Mouse (Mus musculus): ENCODE results near the gene 1700018F24Rik. TPM values are rescaled to one million over a fixed set of nuclear protein-coding genes. Genes with fewer than 3 reads are reported as not detected.
A peak's percentile ranks its signal among the peaks of the same experiment; 100 is the strongest.
"Not testable (repeated sequence)": the region's sequence is repeated elsewhere in the genome, so short reads cannot be mapped to it uniquely, and the experiment has no call there.

Gene 1700018F24Rik
- total RNA-seq (2021) = not detected
- long read RNA-seq, experiment 1 = 0 reads
- long read RNA-seq, experiment 2 = 0 reads

- not testable (repeated sequence) for DNase-seq (ENCODE audit: low spot score in 2 of 2)
These were observed at the start of gene 1700018F24Rik for GRCm38 (mm10) chr5:145042690-145043089. Gene 1700018F24Rik (plus strand): TSS chr5:145042990.

DNA sequence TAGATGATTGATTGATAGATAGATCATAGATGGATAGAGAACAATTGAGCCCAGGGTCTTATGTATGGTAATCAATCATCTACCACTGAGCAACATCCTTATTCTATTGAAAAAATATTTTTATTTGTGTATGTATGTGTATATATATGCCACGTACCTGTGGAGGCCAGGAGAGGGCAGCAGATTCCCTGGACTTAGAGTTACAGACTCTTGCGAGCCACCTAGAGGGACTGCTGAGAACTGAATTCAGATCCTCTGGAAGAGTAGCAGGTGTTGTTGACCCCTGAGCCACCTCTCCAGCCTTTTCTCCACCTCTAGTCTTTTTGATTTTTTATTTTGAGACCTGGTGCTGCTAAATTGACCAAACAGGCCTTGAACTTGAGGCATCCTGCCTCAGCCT lies 44.3 kb upstream of the 1700018F24Rik start:
- DNase-seq (ENCODE audit: low spot score in 2 of 2) = no peak

DNA sequence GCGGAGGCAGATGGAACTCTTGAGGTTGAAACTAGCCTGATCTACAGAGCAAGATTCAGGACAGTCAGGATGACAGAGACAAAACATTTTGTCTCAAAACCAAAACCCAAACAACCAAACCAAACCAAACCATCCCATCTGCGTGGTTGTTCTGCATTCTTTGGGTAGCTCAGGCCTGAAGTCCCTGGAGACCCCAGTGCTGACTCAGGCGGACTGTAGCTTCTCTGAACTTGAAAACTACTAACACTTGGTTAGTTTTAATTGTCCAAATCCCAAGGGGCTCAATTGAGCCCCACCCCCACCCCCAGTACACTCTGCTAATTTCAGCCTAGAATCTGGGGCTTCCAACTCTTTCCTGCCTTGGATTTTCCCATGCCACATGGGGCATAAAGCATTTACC lies 39.4 kb upstream of the 1700018F24Rik start:
- no peak for DNase-seq (ENCODE audit: low spot score in 2 of 2)

DNA sequence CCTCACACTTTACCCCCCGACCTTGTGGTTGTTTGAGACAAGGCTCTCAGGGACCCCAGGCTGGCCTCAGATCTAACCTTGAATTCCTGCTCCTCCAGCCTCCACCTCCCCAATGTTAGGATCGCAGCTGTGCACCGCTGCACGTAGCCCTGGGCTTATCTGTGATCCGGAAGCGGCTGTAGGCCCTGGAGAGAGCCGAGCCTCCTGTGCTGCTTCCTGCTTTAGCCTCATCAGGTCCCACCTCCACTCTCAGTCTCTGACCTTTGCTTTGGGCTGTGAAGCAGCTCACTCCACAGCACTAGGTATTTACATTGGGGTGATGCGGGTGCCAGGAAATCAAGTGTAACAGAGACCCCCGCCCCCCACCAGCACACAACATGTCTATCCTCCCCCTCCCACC lies 38.3 kb upstream of the 1700018F24Rik start:
- DNase-seq (ENCODE audit: low spot score in 2 of 2) = no peak

DNA sequence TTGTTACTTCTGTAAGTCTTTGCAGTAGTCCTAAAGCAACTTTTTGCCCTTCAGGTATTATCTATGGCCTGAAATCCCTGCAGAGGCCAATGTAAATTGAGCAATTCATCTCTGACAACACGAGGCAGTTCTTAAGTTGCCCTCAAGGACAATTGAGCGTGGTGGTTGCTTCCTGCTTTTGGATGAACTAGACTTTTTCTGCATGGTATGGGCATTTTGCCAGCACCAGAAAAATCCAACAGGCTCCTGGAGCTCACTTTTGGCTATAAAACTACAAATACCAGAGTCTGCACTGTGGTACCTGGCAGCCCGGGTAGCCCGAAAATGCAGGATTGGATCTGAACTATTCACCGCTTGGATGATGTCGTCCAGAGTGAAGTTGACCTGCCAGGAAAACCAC lies 37.2 kb upstream of the 1700018F24Rik start:
- DNase-seq (ENCODE audit: low spot score in 2 of 2) = no peak

- no peak for DNase-seq (ENCODE audit: low spot score in 2 of 2)
These were observed 33.7 kb upstream of the 1700018F24Rik start for GRCm38 (mm10) chr5:145008878-145009659.

- no peak for DNase-seq (ENCODE audit: low spot score in 2 of 2)
These were observed 28.5 kb upstream of the 1700018F24Rik start for GRCm38 (mm10) chr5:145014278-145014677.

DNA sequence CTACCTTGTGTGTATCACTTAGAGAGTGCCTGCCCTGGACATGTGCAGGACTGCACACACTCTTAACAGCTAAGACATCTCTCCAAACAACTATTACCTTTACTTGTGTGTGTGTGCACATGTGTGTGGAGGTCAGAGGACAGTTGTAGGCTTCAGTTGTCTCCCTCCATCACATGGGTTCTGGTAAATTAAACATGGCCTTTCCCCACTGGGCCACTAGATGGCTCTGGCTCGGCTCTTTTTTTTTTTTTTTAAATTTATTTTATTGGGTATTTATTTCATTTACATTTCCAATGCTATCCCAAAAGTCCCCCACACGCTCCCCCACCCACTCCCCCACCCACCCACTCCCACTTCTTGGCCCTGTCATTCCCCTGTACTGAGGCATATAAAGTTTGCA lies 26.0 kb upstream of the 1700018F24Rik start:
- not testable (repeated sequence) for DNase-seq (ENCODE audit: low spot score in 2 of 2)

DNA sequence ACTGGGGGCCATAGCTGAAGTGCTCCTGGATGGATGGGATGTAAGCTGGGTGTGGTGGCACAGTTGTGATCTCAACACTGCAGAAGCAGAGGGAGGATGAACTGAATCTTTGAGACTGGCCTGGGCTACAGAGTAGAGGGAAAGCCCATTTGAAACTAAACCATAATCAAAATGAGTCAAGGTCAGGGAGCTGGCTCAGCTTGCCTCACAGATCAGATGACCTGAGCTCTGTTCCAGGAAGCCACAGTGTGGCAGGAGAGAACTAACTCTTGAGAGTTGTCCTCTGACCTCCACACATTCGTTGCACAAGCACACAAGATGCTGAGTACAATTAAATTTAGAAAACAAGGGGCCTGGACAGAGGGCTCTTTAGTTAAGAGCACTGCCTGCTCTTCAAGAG lies 22.5 kb upstream of the 1700018F24Rik start:
- not testable (repeated sequence) for DNase-seq (ENCODE audit: low spot score in 2 of 2)

- not testable (repeated sequence) for DNase-seq (ENCODE audit: low spot score in 2 of 2)
These were observed 22.1 kb upstream of the 1700018F24Rik start for GRCm38 (mm10) chr5:145020712-145021111.

- not testable (repeated sequence) for DNase-seq (ENCODE audit: low spot score in 2 of 2)
These were observed 12.3 kb upstream of the 1700018F24Rik start for GRCm38 (mm10) chr5:145030476-145030875.

DNA sequence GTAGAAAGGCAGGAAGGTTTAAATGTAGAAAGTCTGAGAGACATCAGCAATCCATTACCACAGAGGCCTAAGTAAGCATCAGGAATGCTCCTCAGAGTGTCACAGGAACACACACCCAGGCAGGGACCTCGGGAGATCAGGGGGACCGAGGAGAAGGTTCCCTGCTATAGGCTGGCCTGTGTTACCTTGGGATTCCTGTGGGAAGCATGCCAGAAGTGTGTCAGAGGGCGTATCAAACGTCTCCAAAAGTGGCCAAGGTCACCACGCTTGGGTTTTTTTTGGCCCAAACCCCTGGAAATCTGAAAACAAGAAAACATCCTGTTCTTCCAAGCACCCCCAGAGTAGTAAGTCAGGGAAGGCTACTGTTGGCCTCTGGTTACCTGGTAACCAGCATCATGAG lies 10.4 kb upstream of the 1700018F24Rik start, which contains the start of gene Gm4871:
Gm4871 (minus strand) TSS at position 364 of the 400 bp plus-strand sequence.
- not testable (repeated sequence) for DNase-seq (ENCODE audit: low spot score in 2 of 2)

GRCm38 (mm10) chr5:145041628-145042027 lies 1.2 kb upstream of the 1700018F24Rik start:
- no peak for DNase-seq (ENCODE audit: low spot score in 2 of 2)

GRCm38 (mm10) chr5:145054187-145054586 lies 11.4 kb downstream of the 1700018F24Rik start:
- DNase-seq (ENCODE audit: low spot score in 2 of 2) = not testable (repeated sequence)

GRCm38 (mm10) chr5:145057907-145058306 lies 15.1 kb downstream of the 1700018F24Rik start:
- DNase-seq (ENCODE audit: low spot score in 2 of 2) = no peak

DNA sequence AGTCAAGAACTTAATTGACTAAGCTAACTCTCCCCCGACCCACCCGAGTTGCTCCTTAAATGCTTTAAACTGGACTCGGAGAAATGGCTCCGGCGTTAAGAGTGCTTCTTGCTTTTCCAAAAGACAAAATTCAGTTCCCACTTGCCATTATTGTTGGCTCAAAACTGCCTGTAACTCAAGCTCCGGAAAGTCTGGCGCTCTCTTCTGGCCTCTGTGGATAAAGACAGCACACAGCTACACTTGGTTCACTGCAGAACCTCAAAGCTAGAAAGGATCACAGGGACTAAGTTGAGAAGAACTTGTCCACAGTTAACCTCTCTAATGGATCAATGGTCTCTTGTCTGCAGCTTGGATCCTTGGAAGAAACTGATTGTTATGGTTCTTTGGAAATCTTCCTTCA lies 15.9 kb downstream of the 1700018F24Rik start:
- no peak for DNase-seq (ENCODE audit: low spot score in 2 of 2)

DNA sequence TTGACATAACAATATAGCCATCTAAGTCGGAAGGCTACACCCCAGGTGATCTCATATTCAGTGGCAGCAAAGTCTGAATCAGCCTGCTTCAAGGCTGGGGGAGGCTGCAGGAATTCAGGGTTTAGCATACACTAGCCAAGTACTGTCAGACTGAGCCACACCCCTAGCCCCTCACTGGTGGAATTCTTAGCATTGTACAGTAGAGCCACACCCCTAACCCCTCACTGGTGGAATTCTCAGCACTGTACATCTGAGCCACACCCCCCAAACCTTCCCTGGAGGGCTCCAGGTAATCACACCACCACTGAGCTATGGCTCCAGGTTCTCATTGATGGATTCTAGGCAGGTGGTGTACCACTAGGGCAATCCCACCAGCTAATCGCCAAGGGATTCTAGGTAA lies 16.7 kb downstream of the 1700018F24Rik start:
- no peak for DNase-seq (ENCODE audit: low spot score in 2 of 2)

- DNase-seq (ENCODE audit: low spot score in 2 of 2) = no peak
These were observed 22.1 kb downstream of the 1700018F24Rik start for GRCm38 (mm10) chr5:145064765-145065340.

GRCm38 (mm10) chr5:145068863-145069262 lies 26.1 kb downstream of the 1700018F24Rik start:
- DNase-seq (ENCODE audit: low spot score in 2 of 2) = no peak

GRCm38 (mm10) chr5:145069707-145070106 lies 26.9 kb downstream of the 1700018F24Rik start:
- peak; percentile 70 to 79 for DNase-seq (ENCODE audit: low spot score in 2 of 2)

DNA sequence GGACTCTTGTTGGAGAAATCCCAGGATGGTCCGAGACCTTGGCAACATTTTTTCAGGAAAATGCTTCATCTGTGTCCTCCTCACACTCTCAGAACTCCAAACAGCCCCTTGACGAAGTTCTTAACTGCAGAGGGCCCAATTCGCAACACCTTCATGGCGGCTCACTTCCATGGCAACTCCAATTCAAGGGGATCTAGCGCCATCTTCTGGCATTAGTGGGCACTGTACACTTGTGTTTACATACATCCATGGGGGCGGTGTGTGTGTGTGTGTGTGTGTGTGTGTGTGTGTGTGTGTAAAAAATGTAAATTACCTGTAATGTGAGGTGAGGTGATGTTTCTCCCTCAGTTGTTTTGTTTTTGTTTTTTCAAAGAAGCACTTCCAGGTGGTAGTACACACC lies 28.6 kb downstream of the 1700018F24Rik start:
- no peak for DNase-seq (ENCODE audit: low spot score in 2 of 2)

DNA sequence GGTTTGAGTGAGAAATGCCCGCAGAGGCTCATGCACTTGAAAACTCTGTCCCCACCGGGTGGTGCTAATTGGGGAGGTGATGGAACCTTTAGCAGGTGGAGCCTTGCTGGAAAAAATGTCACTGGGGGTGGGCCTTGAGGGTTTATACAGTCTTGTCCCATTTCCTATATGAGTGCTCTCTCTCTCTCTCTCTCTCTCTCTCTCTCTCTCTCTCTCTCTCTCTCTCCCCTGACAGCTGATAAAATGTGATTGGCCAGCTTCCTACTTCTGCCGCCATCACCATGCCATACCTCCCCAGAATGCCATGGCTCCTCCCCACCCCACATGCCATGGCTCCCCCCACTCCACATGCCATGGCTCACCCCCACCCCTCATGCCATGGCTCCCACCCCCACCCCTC lies 32.3 kb downstream of the 1700018F24Rik start:
- no peak for DNase-seq (ENCODE audit: low spot score in 2 of 2)
